Mouse (Mus musculus) embryonic facial prominence, embryonic 10.5 days (tissue): ENCODE results near the gene Kin. TPM values are rescaled to one million over a fixed set of nuclear protein-coding genes. Genes with fewer than 3 reads are reported as not detected.

Experiments
- DNase-seq: peaks from one replicate; pipeline ENCODE4 v3.0.0-alpha.2; 2017; ENCODE audit warnings: low spot score
- H3K27ac ChIP-seq: fragments of 300-500 bp; sonication (generic); replicated peaks from 2 replicates; pipeline ENCODE4 v1.5.1; 2016; ENCODE audit warnings: mild to moderate bottlenecking
- H3K27me3 ChIP-seq: fragments of 300-500 bp; sonication (generic); replicated peaks from 2 replicates; pipeline ENCODE4 v1.6.1; 2016; ENCODE audit warnings: low read depth, mild to moderate bottlenecking; ENCODE audit not compliant: poor library complexity, severe bottlenecking
- H3K36me3 ChIP-seq: fragments of 300-500 bp; sonication (generic); replicated peaks from 2 replicates; pipeline ENCODE4 v1.6.1; 2016; ENCODE audit warnings: mild to moderate bottlenecking, moderate library complexity
- H3K4me1 ChIP-seq: fragments of 300-500 bp; sonication (generic); 2 replicates; pipeline ENCODE4 v1.6.1; 2016
- H3K4me3 ChIP-seq: fragments of 300-500 bp; sonication (generic); 2 replicates; pipeline ENCODE4 v1.5.1; 2016; ENCODE audit warnings: mild to moderate bottlenecking, moderate library complexity
- H3K9me3 ChIP-seq: fragments of 300-500 bp; sonication (generic); 2 replicates; pipeline ENCODE4 v1.6.1; 2016; ENCODE audit warnings: mild to moderate bottlenecking
- WGBS: fragments of 180-500 bp; shearing (Covaris S2); methylation state at CpG from one replicate; pipeline ENCODE4 v1.1.7; 2016; 5-methylcytosine and 5-hydroxymethylcytosine counted together
- polyA plus RNA-seq: library from polyadenylated mRNA; unstranded; fragments of >200 nt; fragmentation: Nextera tagmentation; extraction: Ambion mirVana; gene quantifications from 2 replicates; pipeline ENCODE4 v1.2.1, GENCODE M21; 2016

The Kin gene
- polyA plus RNA-seq, 1 experiment from 2014 or later, result 35.5 TPM

DNA sequence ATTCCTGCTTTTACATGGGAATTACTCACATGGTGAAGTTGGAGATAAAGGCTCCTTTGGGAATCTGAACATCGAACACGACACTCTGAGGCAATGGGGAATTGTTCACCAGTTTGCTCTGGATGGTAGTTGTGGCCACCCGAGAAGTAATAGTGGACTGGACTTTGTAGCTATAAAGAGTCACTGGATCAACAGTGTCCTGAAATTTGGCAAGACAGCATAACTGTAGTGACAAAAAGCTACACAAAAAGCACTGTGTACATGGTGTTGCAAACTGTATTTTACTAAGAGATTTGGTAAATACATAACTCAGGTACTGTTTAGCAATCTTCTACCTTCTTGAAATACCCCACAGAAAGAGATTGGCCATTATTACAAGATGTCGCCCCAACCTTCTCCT is 45.7 kb downstream of the Kin start:
- H3K27me3 ChIP-seq, result no peaks in the 10 kb centered on the region
- no peaks in the 10 kb centered on the region for H3K36me3 ChIP-seq
- no peak overlapping the region for H3K27ac ChIP-seq
- H3K4me3 ChIP-seq, result no peak overlapping the region
- DNase-seq, result no peak
- 91% methylated on average over 4 of the region's 4 CpGs for WGBS
- H3K9me3 ChIP-seq, result no peaks in the 10 kb centered on the region
- H3K4me1 ChIP-seq, result no peaks in the 10 kb centered on the region

DNA sequence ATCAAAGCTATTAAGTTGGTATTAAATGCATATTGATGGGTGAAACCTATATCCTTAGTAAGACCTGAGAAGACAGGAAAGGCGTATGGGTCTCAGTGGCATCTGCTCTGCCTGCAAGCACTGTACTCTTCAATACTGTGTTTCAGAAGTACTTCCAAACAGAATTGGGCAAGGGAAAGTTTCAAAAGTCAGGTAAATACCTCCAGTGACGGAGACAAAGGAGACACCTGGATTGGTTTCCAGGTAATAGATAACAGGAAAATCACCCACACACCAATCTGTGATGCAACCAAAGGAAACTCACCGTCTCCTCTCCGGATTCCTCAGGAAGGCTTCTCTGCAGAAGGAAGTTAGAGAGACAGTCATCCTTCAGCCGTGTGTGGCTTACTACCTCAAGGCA is 47.1 kb downstream of the Kin start:
- DNase-seq, result no peak
- Histone ChIP-seq H3K9me3 (no peaks in the 10 kb centered on the region), H3K36me3 (no peaks in the 10 kb centered on the region), H3K4me3 (no peak overlapping the region), H3K4me1 (no peaks in the 10 kb centered on the region), H3K27me3 (no peaks in the 10 kb centered on the region), H3K27ac (no peak overlapping the region)
- 85% methylated on average over 5 of the region's 5 CpGs for WGBS

GRCm38 (mm10) chr2:10128571-10128970 is 48.2 kb downstream of the Kin start:
- DNase-seq, result no peak
- H3K27me3 ChIP-seq, result no peaks in the 10 kb centered on the region
- H3K9me3 ChIP-seq, result no peaks in the 10 kb centered on the region
- H3K4me1 ChIP-seq, result no peaks in the 10 kb centered on the region
- H3K4me3 ChIP-seq, result no peak overlapping the region
- H3K36me3 ChIP-seq, result no peaks in the 10 kb centered on the region
- no peak overlapping the region for H3K27ac ChIP-seq
- WGBS, result 86% methylated on average over 4 of the region's 4 CpGs

GRCm38 (mm10) chr2:10130341-10130990 is 50.1 kb downstream of the Kin start:
- no peaks in the 10 kb centered on the region for H3K36me3 ChIP-seq
- no peak for DNase-seq
- no peak overlapping the region for H3K27ac ChIP-seq
- H3K4me3 ChIP-seq, result no peak overlapping the region
- H3K4me1 ChIP-seq, result no peaks in the 10 kb centered on the region
- no peaks in the 10 kb centered on the region for H3K27me3 ChIP-seq
- WGBS, result 72% methylated on average over 8 of the region's 8 CpGs
- H3K9me3 ChIP-seq, result no peaks in the 10 kb centered on the region

- DNase-seq, result no peak
- Histone ChIP-seq H3K4me1 (no peaks in the 10 kb centered on the region), H3K9me3 (no peaks in the 10 kb centered on the region), H3K4me3 (no peak within 1 kb of the TSS), H3K36me3 (no peaks in the 10 kb centered on the region), H3K27ac (no peak within 1 kb of the TSS), H3K27me3 (no peaks in the 10 kb centered on the region)
- WGBS, result 92% methylated on average over 4 of the region's 4 CpGs
Measured at GRCm38 (mm10) chr2:10131296-10131695, 50.9 kb downstream of the Kin start, which contains the start of gene Itih2. Gene Itih2 (minus strand): TSS chr2:10131396.

DNA sequence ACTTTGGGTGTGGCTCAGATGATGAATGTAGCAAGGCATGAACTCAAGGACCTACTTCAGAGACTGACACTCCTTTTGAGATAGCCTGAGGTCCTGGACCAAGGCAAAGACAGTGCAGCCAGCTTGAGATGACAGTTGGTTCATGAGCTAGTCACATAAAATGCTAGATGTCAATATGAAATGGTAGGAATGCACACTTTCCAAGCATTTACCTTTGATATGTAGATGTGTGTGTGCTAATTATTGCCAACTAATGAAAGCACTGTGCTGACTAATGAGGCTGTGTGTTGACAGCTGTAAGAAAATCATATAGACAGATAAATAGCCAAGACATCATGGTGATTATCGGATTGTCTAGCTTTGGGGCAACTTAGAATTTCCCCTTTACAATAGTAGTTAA is 51.7 kb downstream of the Kin start:
- Histone ChIP-seq H3K27me3 (no peaks in the 10 kb centered on the region), H3K4me1 (no peaks in the 10 kb centered on the region), H3K36me3 (no peaks in the 10 kb centered on the region), H3K27ac (no peak overlapping the region), H3K9me3 (no peaks in the 10 kb centered on the region), H3K4me3 (no peak overlapping the region)
- 88% methylated on average over 1 of the region's 1 CpGs for WGBS
- no peak for DNase-seq

DNA sequence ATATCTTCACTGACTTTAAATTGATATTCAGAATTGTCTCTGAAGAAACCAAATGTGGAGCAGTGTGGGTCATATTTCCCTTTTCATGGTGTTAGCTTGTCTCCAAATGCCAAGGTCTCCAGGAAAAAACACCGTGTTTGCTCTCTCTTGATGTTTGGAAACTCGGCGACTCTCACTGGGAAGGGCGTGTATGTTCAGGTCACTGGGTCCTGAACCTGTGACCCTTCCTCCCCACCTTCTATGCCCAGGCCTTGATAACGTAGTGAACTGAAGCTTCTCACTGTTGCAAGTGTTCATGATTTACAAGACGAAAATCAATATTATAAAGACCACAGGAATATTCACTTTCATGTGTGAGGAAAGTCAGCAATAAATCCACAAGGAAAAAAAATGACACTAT is 53.5 kb downstream of the Kin start:
- DNase-seq, result no peak
- WGBS, result 64% methylated on average over 6 of the region's 6 CpGs
- Histone ChIP-seq H3K9me3 (no peaks in the 10 kb centered on the region), H3K27me3 (no peaks in the 10 kb centered on the region), H3K27ac (no peak overlapping the region), H3K36me3 (no peaks in the 10 kb centered on the region), H3K4me3 (no peak overlapping the region), H3K4me1 (no peaks in the 10 kb centered on the region)

DNA sequence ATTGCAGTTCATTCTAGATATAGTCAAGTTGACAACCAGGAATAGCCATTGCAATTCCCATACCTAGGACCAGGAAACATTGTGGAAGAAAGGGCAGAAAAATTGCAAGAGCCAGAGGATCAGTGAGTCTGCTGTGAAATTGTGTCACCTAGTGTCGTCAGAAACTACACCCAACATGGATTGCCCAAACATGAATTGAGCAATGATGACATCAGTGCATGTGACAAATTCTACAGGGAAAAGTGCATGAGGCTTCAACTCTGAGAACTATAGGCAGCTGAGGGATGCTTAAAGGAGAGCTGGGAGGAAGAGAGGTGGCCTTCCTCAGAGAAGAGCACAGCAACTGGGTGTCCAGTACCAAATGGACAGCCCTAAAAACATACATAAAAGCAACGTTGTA is 56.9 kb downstream of the Kin start:
- Histone ChIP-seq H3K36me3 (no peaks in the 10 kb centered on the region), H3K27me3 (no peaks in the 10 kb centered on the region), H3K9me3 (no peaks in the 10 kb centered on the region), H3K4me3 (no peak overlapping the region), H3K4me1 (peaks cover under 1% of the 10 kb centered on the region; the same call in 1 of the 2 replicates), H3K27ac (no peak overlapping the region)
- no peak for DNase-seq
- 81% methylated on average over 2 of the region's 2 CpGs for WGBS

- no peaks in the 10 kb centered on the region for H3K9me3 ChIP-seq
- H3K4me3 ChIP-seq, result no peak overlapping the region
- DNase-seq, result no peak
- no peak overlapping the region for H3K27ac ChIP-seq
- H3K27me3 ChIP-seq, result no peaks in the 10 kb centered on the region
- H3K36me3 ChIP-seq, result no peaks in the 10 kb centered on the region
- H3K4me1 ChIP-seq, result peaks cover 3% of the 10 kb centered on the region; the same call in 1 of the 2 replicates
- 82% methylated on average over 5 of the region's 5 CpGs for WGBS
Measured at GRCm38 (mm10) chr2:10140456-10140855, 60.1 kb downstream of the Kin start.

Other genes starting within 250 kb of the Kin start
- 2.3 TPM in 2 replicates for gene 4930412O13Rik, start 199.3 kb upstream of the Kin start, polyA plus RNA-seq
- 0.82 TPM in 1 of 2 replicates, not detected in the other for gene 9230102O04Rik, start 191.1 kb upstream of the Kin start, polyA plus RNA-seq
- gene Gata3, start 190.6 kb upstream of the Kin start, polyA plus RNA-seq, result 24.5 and 29.1 TPM in 2 replicates
- 16.1 and 17.3 TPM in 2 replicates for gene Taf3, start 32.0 kb upstream of the Kin start, polyA plus RNA-seq
- gene Atp5c1, start 83 bp upstream of the Kin start, polyA plus RNA-seq, result 498 and 511 TPM in 2 replicates
- gene Itih2, start 50.8 kb downstream of the Kin start, polyA plus RNA-seq, result 0.06 and 0.15 TPM in 2 replicates
- gene Itih5, start 73.0 kb downstream of the Kin start, polyA plus RNA-seq, result 3.7 and 4.4 TPM in 2 replicates